Mouse (Mus musculus): ENCODE data around the gene Ilk. TPM values are rescaled to one million over a fixed set of nuclear protein-coding genes. Genes with fewer than 3 reads are reported as not detected.
"Not testable (repeated sequence)": the region's sequence is repeated elsewhere in the genome, so short reads cannot be mapped to it uniquely, and the experiment has no call there.

Gene Ilk
- polyA plus RNA-seq, 1 experiment from 2014 or later, result 191 TPM

- Histone ChIP-seq H3K27me3 (replicated peaks; ENCODE audit: control insufficient read depth, insufficient read depth, low read length) (no peaks in the 10 kb centered on the region), H3K4me3 (replicated peaks; ENCODE audit: low read length) (no peak overlapping the region), H3K9ac (replicated peaks; ENCODE audit: low read depth, low read length) (no peak overlapping the region), H3K27ac (ENCODE audit: low read length) (peak overlapping the region; percentile 74), H3K4me1 (replicated peaks; ENCODE audit: control insufficient read depth, insufficient read depth, low read length) (peaks cover 7% of the 10 kb centered on the region; the same call in 1 of the 2 replicates), H3K4me2 (ENCODE audit: low read length) (peak overlapping the region; percentile 13), H3K9me3 (ENCODE audit: control insufficient read depth, low read length) (no peaks in the 10 kb centered on the region), H3K36me3 (ENCODE audit: control insufficient read depth, insufficient read depth) (peaks cover 12% of the 10 kb centered on the region)
- peak; percentile 71 for ATAC-seq
- 12% methylated on average over 6 of the region's 6 CpGs for WGBS
Observed at GRCm38 (mm10) chr7:105728701-105729428, 7.5 kb upstream of the Ilk start.

GRCm38 (mm10) chr7:105733836-105734235 lies 2.6 kb upstream of the Ilk start:
- ATAC-seq, result no peak
- no peak overlapping the region for H3K4me2 ChIP-seq (ENCODE audit: low read length)
- no peak overlapping the region for H3K27ac ChIP-seq (ENCODE audit: low read length)
- H3K9ac ChIP-seq (replicated peaks; ENCODE audit: low read depth, low read length), result no peak overlapping the region
- peaks cover 26% of the 10 kb centered on the region for H3K4me1 ChIP-seq (replicated peaks; ENCODE audit: control insufficient read depth, insufficient read depth, low read length)
- H3K9me3 ChIP-seq (ENCODE audit: control insufficient read depth, low read length), result no peaks in the 10 kb centered on the region
- peaks cover 15% of the 10 kb centered on the region for H3K36me3 ChIP-seq (ENCODE audit: control insufficient read depth, insufficient read depth)
- WGBS, result 93% methylated on average over 11 of the region's 11 CpGs
- no peak overlapping the region for H3K4me3 ChIP-seq (replicated peaks; ENCODE audit: low read length)
- H3K27me3 ChIP-seq (replicated peaks; ENCODE audit: control insufficient read depth, insufficient read depth, low read length), result no peaks in the 10 kb centered on the region

- H3K36me3 ChIP-seq (ENCODE audit: control insufficient read depth, insufficient read depth), result peaks cover 15% of the 10 kb centered on the region
- H3K4me1 ChIP-seq (replicated peaks; ENCODE audit: control insufficient read depth, insufficient read depth, low read length), result peaks cover 22% of the 10 kb centered on the region
- H3K27ac ChIP-seq (ENCODE audit: low read length), result no peak overlapping the region
- ATAC-seq, result no peak
- no peak overlapping the region for H3K4me3 ChIP-seq (replicated peaks; ENCODE audit: low read length)
- 90% methylated on average over 8 of the region's 8 CpGs for WGBS
- no peaks in the 10 kb centered on the region for H3K27me3 ChIP-seq (replicated peaks; ENCODE audit: control insufficient read depth, insufficient read depth, low read length)
- no peak overlapping the region for H3K9ac ChIP-seq (replicated peaks; ENCODE audit: low read depth, low read length)
- no peaks in the 10 kb centered on the region for H3K9me3 ChIP-seq (ENCODE audit: control insufficient read depth, low read length)
- H3K4me2 ChIP-seq (ENCODE audit: low read length), result no peak overlapping the region
Observed at GRCm38 (mm10) chr7:105734826-105735225, 1.6 kb upstream of the Ilk start.

- Histone ChIP-seq H3K36me3 (ENCODE audit: control insufficient read depth, insufficient read depth) (peaks cover 15% of the 10 kb centered on the region), H3K4me3 (replicated peaks; ENCODE audit: low read length) (peak overlapping the region; percentile 83), H3K4me2 (ENCODE audit: low read length) (peak overlapping the region; percentile 87), H3K9ac (replicated peaks; ENCODE audit: low read depth, low read length) (peak overlapping the region; percentile 85; the same call in 1 of the 2 replicates), H3K4me1 (replicated peaks; ENCODE audit: control insufficient read depth, insufficient read depth, low read length) (peaks cover 22% of the 10 kb centered on the region)
- H3K27ac ChIP-seq (ENCODE audit: low read length); H3K9me3 ChIP-seq (ENCODE audit: control insufficient read depth, low read length); ATAC-seq; H3K27me3 ChIP-seq (replicated peaks; ENCODE audit: control insufficient read depth, insufficient read depth, low read length): not testable (repeated sequence)
- 53% methylated on average over 4 of the region's 4 CpGs for WGBS
Observed at GRCm38 (mm10) chr7:105735464-105735863, 928 bp upstream of the Ilk start.

GRCm38 (mm10) chr7:105736911-105737521 lies 624 bp downstream of the Ilk start, which contains the start of gene Rrp8:
Gene Rrp8 (minus strand): TSS chr7:105737385.
- WGBS, result under 1% methylated on average over 30 of the region's 30 CpGs
- Histone ChIP-seq H3K36me3 (ENCODE audit: control insufficient read depth, insufficient read depth) (peaks cover 11% of the 10 kb centered on the region), H3K4me2 (ENCODE audit: low read length) (peak within 1 kb of the TSS; percentile 87), H3K4me3 (replicated peaks; ENCODE audit: low read length) (peak within 1 kb of the TSS; percentile 83), H3K27me3 (replicated peaks; ENCODE audit: control insufficient read depth, insufficient read depth, low read length) (no peaks in the 10 kb centered on the region), H3K9me3 (ENCODE audit: control insufficient read depth, low read length) (no peaks in the 10 kb centered on the region), H3K9ac (replicated peaks; ENCODE audit: low read depth, low read length) (peak within 1 kb of the TSS; percentile 85), H3K4me1 (replicated peaks; ENCODE audit: control insufficient read depth, insufficient read depth, low read length) (peaks cover 22% of the 10 kb centered on the region), H3K27ac (ENCODE audit: low read length) (peak within 1 kb of the TSS; percentile 62)
- peak; percentile 5; the same call in 1 of the 2 replicates for ATAC-seq

- peaks cover 8% of the 10 kb centered on the region; the same call in 1 of the 2 replicates for H3K36me3 ChIP-seq (ENCODE audit: control insufficient read depth, insufficient read depth)
- H3K9ac ChIP-seq (replicated peaks; ENCODE audit: low read depth, low read length), result no peak overlapping the region; the same call in 1 of the 2 replicates
- H3K4me3 ChIP-seq (replicated peaks; ENCODE audit: low read length), result peak overlapping the region; percentile 83
- H3K27ac ChIP-seq (ENCODE audit: low read length), result no peak overlapping the region
- H3K4me2 ChIP-seq (ENCODE audit: low read length), result peak overlapping the region; percentile 87
- WGBS, result 36% methylated on average over 3 of the region's 3 CpGs
- H3K4me1 ChIP-seq (replicated peaks; ENCODE audit: control insufficient read depth, insufficient read depth, low read length), result peaks cover 22% of the 10 kb centered on the region
- H3K9me3 ChIP-seq (ENCODE audit: control insufficient read depth, low read length), result no peaks in the 10 kb centered on the region
- no peak for ATAC-seq
- H3K27me3 ChIP-seq (replicated peaks; ENCODE audit: control insufficient read depth, insufficient read depth, low read length), result no peaks in the 10 kb centered on the region
Observed at GRCm38 (mm10) chr7:105737648-105738047, 1.3 kb downstream of the Ilk start.

GRCm38 (mm10) chr7:105738286-105738685 lies 1.9 kb downstream of the Ilk start:
- peaks cover 25% of the 10 kb centered on the region for H3K4me1 ChIP-seq (replicated peaks; ENCODE audit: control insufficient read depth, insufficient read depth, low read length)
- ATAC-seq, result no peak
- WGBS, result 93% methylated on average over 2 of the region's 2 CpGs
- no peak overlapping the region for H3K4me2 ChIP-seq (ENCODE audit: low read length)
- H3K9ac ChIP-seq (replicated peaks; ENCODE audit: low read depth, low read length), result no peak overlapping the region
- peaks cover 6% of the 10 kb centered on the region; the same call in 1 of the 2 replicates for H3K36me3 ChIP-seq (ENCODE audit: control insufficient read depth, insufficient read depth)
- H3K27ac ChIP-seq (ENCODE audit: low read length), result no peak overlapping the region
- no peaks in the 10 kb centered on the region for H3K9me3 ChIP-seq (ENCODE audit: control insufficient read depth, low read length)
- H3K27me3 ChIP-seq (replicated peaks; ENCODE audit: control insufficient read depth, insufficient read depth, low read length), result no peaks in the 10 kb centered on the region
- no peak overlapping the region for H3K4me3 ChIP-seq (replicated peaks; ENCODE audit: low read length)

- no peak overlapping the region for H3K4me3 ChIP-seq (replicated peaks; ENCODE audit: low read length)
- no peaks in the 10 kb centered on the region for H3K9me3 ChIP-seq (ENCODE audit: control insufficient read depth, low read length)
- no peak for ATAC-seq
- H3K9ac ChIP-seq (replicated peaks; ENCODE audit: low read depth, low read length), result no peak overlapping the region
- H3K4me2 ChIP-seq (ENCODE audit: low read length), result no peak overlapping the region
- H3K4me1 ChIP-seq (replicated peaks; ENCODE audit: control insufficient read depth, insufficient read depth, low read length), result peaks cover 29% of the 10 kb centered on the region
- 39% methylated on average over 3 of the region's 3 CpGs for WGBS
- H3K27me3 ChIP-seq (replicated peaks; ENCODE audit: control insufficient read depth, insufficient read depth, low read length), result no peaks in the 10 kb centered on the region
- peak overlapping the region; percentile 4; the same call in 1 of the 2 replicates for H3K27ac ChIP-seq (ENCODE audit: low read length)
- H3K36me3 ChIP-seq (ENCODE audit: control insufficient read depth, insufficient read depth), result peaks cover 5% of the 10 kb centered on the region; the same call in 1 of the 2 replicates
Observed at GRCm38 (mm10) chr7:105738948-105739347, 2.6 kb downstream of the Ilk start.

- 88% methylated on average over 13 of the region's 13 CpGs for WGBS
- no peaks in the 10 kb centered on the region for H3K9me3 ChIP-seq (ENCODE audit: control insufficient read depth, low read length)
- H3K4me1 ChIP-seq (replicated peaks; ENCODE audit: control insufficient read depth, insufficient read depth, low read length), result peaks cover 28% of the 10 kb centered on the region
- 0 out of 2 replicates have a peak, but pooled peaks cover 2% of the 10 kb centered on the region for H3K36me3 ChIP-seq (ENCODE audit: control insufficient read depth, insufficient read depth)
- no peak overlapping the region for H3K27ac ChIP-seq (ENCODE audit: low read length)
- no peak overlapping the region for H3K9ac ChIP-seq (replicated peaks; ENCODE audit: low read depth, low read length)
- H3K4me2 ChIP-seq (ENCODE audit: low read length), result no peak overlapping the region
- ATAC-seq, result no peak
- no peaks in the 10 kb centered on the region for H3K27me3 ChIP-seq (replicated peaks; ENCODE audit: control insufficient read depth, insufficient read depth, low read length)
- H3K4me3 ChIP-seq (replicated peaks; ENCODE audit: low read length), result no peak overlapping the region
Observed at GRCm38 (mm10) chr7:105740089-105740795, 3.9 kb downstream of the Ilk start.

All from forebrain, embryonic 16.5 days (tissue).